Mouse (Mus musculus) yolk sac, embryonic 10.5 days (tissue): ENCODE results near the gene Slc6a5.
"Not testable (repeated sequence)": the region's sequence is repeated elsewhere in the genome, so short reads cannot be mapped to it uniquely, and the experiment has no call there.

Experiments used
- DNase-seq: peaks from one replicate; pipeline ENCODE4 v3.0.0-alpha.2; 2017; ENCODE audit warnings: low spot score

Gene Slc6a5

DNA sequence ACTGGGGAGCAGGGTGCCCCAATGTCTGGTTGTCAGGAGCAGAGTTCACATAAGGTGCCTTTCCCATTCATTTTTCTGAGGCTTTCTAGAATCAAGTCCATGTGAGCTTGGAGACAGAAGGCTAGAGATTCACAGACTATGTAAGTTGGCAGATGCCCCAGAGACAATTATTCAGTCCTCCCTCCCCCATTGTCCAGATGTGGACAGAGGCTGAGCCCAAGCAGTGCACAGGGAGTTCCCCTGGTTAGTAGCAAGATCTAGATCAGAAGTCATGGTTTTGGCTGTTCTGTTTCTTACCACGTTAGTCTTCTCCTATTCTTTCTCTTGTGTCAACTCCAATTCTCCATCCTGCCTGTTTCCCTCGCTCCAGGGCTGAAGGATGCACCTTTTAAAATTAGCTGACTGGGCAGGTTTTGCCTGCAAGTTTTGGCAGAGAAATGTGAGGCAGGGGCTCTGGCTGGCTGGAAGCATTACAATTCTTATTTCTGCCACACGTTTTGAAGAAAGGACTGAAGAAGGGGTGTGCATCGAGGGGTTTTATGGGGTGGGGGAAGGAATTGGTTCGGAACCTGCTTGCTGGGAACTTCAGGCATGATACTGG is 3.9 kb downstream of the Slc6a5 start:
- DNase-seq: no peak

GRCm38 (mm10) chr7:49914946-49915345 is 5.0 kb downstream of the Slc6a5 start:
- DNase-seq: no peak

GRCm38 (mm10) chr7:49915471-49915870 is 5.5 kb downstream of the Slc6a5 start:
- DNase-seq: no peak

- no peak for DNase-seq
These were observed 9.5 kb downstream of the Slc6a5 start for GRCm38 (mm10) chr7:49919494-49919893.

DNA sequence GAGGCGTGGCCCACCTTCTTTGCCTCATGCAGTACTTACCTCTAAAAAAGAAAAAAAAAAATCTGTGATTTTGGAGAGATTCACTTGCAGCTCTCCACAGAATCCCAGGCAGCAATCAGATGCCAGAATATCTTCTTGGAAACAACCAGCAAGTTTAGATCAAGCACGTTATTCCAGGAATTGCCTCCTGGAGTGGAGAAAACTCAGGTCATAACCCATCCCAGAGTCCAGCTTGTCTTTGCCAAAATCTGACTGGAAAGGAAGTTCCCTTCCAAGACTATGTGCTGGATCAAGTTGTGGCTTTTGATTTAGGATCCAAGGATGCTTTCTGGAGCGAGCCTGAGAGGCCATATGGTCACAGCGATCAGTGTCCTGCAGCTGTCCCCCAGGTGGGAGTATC is 10.8 kb downstream of the Slc6a5 start:
- DNase-seq: no peak

DNA sequence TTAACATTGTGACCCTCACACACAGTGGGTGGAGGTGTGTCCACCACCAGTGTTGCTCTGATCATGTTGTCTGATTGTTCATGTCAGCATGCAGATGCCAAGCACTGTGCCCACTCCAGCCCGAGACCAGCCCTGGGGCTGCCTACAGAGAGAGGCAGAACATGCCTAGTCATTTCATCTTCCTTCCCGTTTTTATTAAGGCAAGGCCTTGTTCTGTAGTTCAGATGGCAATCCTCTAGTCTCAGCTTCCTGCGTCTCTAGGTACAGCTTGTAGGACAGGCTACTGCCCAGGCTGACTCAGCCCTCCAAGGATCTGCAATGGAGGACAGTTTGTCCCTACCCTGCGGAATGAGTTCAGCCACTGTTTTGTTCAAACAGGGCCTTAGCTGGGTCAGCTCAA is 13.0 kb downstream of the Slc6a5 start:
- DNase-seq: no peak

- peak; percentile 45 for DNase-seq
These were observed 13.4 kb downstream of the Slc6a5 start for GRCm38 (mm10) chr7:49923376-49923775.

DNA sequence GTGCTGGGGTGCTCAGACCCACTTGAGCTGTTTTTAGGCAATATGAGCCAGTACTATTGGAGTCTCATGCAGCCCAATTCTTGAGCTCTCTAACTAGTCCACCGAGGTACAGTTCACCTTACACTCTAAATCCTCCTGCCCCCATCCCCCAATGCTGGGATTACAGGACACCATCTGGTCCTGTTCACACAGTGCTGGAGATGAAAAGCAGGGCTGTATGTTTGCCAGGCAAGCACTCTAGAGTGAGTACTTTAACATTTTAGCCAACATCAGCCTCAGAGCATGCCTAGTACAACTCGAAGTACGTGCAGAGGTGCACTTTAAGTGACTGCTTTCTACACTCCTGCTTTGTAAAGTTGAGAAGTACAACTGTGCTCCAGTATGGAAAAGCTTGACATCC is 18.6 kb downstream of the Slc6a5 start:
- no peak for DNase-seq

- DNase-seq: no peak
These were observed 20.1 kb downstream of the Slc6a5 start for GRCm38 (mm10) chr7:49929999-49930398.

DNA sequence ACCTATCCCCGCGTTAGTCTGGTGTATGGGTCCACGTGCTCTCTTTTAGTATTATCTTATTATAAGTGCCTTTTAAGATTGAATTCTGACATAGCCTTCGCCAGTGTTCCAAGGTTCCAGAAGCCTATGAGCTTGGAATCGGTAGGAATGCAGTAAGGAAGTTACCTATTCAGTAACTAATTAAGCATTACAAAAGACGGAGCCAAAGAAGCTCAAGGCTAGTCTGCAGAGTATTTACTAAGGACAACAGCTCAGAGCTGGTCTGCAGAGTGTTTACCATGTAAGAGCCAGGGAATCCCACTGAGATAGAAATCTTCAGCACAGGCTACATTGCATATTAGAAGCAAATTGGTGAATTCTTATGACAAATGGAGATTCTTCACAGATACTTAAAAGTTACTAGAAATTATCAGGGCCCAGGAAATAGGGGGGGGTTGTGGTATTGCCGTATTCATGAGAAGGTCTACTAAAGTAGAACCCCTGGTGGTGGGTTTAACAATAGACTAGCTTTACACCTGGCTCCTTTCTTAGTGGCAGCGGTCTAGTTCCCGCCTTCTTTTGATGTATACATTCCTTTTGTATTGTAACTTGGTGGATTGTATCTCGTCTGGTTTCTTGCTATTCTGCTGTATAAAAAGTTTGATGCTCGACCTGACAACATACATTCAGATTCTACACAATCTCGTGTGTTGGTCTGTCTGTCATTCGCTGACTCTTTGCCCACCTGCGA is 23.6 kb downstream of the Slc6a5 start:
- DNase-seq: not testable (repeated sequence)

DNA sequence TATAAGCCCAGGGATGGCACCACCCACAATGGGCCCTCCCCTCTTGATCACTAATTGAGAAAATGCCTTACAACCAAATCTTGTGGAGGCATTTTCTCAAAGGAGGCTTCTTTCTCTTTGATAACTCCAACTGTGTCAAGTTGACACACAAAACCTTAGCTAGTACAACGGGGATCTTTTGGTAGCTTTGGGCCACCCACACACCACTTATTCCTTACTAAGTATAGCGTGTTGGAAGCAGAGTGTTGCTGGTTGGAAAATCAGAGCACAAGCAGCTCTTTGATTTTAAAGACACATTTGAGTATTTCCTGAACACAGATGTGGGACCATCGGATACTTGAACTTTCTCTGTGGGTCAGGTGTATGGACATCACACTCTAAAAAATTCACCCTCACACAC is 26.9 kb downstream of the Slc6a5 start:
- DNase-seq: no peak

DNA sequence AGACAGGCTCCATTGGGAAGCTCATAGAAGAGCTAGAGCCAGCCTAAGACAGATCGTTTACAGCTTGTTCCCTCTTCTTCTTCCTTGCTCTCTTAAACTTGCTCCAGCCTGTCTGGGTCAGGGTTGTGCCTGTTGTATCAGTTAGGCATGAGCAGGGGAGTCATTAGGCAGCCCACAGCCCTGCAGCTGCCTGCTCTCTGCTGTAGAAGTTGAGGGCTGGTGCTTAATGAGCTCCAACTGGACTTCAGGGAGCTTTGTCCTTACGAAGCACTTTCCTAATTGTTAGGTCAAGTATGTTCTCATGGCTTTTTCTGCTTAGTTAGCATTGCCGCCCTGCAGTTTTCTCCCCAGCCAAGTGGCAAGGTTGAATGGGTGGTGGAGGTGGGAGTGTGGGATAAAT is 32.1 kb downstream of the Slc6a5 start:
- no peak for DNase-seq

DNA sequence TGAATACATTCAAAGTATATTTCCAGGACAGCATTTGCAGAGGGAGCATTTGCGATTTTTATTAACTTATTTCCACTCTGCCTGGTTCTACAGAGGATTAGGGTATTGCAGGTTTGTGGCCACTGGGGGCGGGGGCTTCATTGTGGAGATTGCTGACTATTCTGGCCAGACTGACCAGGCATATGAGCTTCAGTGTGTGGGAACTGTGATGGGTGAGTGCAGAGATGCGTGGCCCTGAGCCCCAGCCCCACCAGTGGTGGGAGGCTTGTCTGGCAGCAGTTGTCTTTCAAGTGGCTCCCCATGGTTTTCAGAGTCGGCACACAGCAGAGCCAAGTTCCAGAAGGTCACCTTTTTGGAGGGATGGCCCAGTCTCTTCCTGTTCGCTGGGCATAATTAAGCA is 32.5 kb downstream of the Slc6a5 start:
- no peak for DNase-seq

DNA sequence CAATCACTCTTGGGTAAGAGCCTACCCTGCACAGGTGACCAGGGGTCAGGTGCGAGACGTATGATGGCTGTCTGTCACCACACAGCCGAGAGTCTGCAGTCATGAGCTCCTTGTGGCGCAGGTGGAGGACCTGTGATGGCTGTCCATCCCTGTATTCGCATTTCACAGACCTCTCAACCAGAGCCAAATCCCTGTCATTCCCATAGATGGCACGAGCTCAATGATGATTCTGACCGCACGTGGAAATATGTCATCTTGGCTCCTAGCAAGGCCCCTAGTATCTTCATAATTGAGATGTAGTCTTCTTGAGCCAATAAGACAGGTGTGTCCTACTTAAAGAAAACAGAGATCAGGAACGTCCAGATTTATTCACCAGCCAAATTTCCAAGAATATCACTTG is 36.7 kb downstream of the Slc6a5 start:
- no peak for DNase-seq

DNA sequence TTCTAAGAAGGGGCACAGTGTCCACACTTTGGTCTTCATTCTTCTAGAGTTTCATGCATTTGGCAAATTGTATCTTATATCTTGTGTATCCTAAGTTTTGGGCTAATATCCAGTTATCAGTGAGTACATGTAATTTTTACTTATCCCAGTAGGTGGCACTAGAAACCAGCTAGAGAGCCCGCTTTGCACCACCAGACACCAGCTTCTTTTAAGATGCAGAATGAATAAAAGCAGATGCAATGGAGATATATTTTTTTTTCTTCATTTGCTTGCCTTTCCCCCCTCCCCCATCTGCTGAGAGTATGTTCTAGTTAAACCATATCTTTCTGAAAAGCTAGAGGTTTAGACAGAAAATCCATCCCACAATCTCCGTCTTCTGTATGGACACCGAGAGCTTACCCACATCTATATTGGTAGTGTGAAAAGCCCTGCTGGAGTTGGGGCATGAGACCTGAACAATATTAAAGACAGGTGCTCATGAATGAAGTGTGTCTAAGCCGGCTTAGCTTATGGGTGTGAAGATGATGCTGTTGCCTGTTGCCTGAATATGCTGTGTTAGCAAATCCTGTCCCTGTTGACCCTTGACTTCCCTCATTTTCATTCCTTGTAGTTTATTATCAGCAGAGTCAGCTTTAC is 43.7 kb downstream of the Slc6a5 start:
- DNase-seq: no peak

- DNase-seq: no peak
These were observed 44.9 kb downstream of the Slc6a5 start for GRCm38 (mm10) chr7:49954834-49955233.

- no peak for DNase-seq
These were observed 47.2 kb downstream of the Slc6a5 start for GRCm38 (mm10) chr7:49957142-49957541.

- no peak for DNase-seq
These were observed 53.8 kb downstream of the Slc6a5 start for GRCm38 (mm10) chr7:49963764-49964163.

- no peak for DNase-seq
These were observed 59.6 kb downstream of the Slc6a5 start for GRCm38 (mm10) chr7:49969516-49969915.

DNA sequence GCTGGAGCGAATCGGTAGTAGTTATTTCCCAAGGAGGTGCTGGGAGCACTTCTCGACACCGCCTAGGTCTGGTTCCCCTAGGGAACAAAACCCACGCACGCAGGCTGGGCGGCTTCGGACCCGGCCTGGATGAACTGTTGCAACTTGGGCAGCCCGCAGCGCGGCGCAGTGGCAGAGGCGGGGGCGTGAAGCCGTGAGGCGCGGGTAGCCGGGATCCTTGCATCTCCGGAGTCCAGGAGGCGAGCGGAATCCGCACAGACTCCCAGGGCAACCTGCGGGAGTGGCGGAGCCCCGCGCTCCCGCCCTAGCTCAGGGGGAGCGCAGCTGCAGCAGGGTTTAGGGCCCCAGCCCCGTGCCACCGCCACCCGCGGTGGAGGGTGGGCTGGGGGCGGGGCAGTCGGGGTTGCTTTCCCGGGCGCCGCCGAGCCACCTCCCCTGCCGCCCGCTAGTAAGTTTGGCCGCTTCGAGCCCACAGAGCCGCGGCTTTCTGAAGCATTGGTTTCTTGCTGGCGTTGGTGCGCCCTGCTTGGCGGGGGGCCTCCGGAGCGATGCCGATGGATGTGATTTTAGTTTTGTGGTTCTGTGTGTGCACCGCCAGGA is 65.0 kb downstream of the Slc6a5 start, which contains the start of gene Nell1:
Gene Nell1 (plus strand): TSS at position 24 of the 600 bp plus-strand sequence.
- peak; percentile 12 for DNase-seq

DNA sequence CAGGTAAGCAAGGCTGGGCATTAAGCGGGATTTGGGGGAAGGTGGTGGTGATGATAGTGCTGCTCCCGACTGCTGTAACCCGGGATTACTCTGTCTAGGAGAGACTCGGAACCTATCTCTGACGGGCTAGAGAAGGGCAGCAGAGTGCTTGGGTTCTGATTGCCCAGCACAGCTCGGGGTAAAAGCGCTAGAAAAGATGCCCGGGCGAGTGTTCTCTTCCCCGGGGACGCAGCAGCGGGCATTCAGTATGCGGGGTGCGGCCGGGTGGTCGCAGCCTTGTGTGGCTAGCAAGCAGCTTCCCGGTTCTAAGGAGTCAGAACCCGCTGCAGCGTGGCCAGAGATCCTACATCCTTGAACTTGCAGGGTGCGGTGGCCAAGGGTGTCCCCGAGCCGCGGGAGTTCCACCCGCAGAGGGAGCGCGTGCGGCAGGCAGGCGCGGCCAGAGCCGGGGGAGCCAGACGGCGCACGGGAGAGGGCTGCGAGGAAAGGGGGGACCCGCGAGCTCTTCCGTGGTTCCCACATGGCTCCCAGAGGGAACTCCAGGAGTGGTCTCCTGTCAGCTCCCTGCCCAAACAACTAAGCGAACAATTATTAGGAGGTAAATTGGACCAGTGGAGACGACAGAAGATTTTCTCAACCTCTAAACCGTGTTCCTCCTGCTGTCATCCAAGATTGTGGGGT is 65.6 kb downstream of the Slc6a5 start:
- no peak for DNase-seq

DNA sequence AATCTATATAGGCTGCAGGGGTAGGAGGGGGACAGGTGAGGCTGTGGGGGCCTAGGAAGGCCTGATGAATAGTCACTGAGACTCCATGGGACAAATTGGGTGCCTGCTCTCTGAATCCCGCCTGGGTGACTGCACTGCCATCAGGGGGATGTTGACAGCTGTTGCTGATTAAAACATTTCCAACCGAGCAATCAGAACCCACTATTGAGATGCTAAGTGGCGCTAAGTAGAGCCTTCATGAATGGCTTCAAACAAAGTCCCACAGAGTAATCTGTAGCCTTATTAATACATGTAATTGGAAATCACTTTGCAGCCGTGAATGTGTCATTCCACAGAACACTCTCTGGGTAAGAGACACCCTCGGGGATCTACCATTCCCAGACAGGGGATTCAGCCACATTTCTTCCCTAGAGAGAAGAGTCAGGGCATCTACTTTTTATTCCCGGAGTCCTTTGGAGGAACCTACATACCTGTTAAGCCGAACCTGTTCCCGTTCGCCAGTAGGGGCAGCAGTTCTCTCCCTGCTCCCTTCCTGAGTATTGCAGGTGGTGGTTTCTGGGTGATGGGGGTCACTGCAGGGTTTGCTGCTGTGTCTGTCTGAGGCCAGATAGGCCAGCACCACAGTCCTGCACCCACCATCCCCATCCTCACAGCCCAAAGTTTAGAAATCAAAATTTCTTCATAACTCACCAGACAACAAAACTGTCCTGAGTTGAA is 71.7 kb downstream of the Slc6a5 start:
- no peak for DNase-seq
